In genomic region chr12:86999283-86999820, GRCm38 (mm10) we compare ENCODE assay signal across 10 mouse cellular contexts. TPM values are rescaled to one million over a fixed set of nuclear protein-coding genes. Genes with fewer than 3 reads are reported as not detected.
DNase-seq lines count a peak whose midpoint lies in the region; TF ChIP-seq lines count a peak whose summit lies in the region.
"Had no signal": no experiment of that assay in that cellular context is flagged by ENCODE, and none has a peak within 500 bp of the region (broad histone marks: within the 10 kb centered on the region; RNA-seq: fewer than 3 reads in every experiment).

No protein-coding gene starts in this region.

- H3K36me3 ChIP-seq in ES-E14 (ENCODE audit: control insufficient read depth, insufficient read depth, low read length, poor library complexity, severe bottlenecking): no peaks in the 10 kb centered on the region
- H3K36me3 ChIP-seq: midbrain, embryonic 12.5 days had no signal

- no peak overlapping the region for H3K4me3 ChIP-seq in left cerebral cortex, adult 2 months
- no peak overlapping the region for H3K4me3 ChIP-seq in ES-E14 (ENCODE audit: insufficient read depth in 1 of 2, low read depth in 1 of 2, low read length in 2 of 2, poor library complexity in 1 of 2, severe bottlenecking in 1 of 2)
- H3K4me3 ChIP-seq: midbrain, embryonic 12.5 days had no signal

- peaks cover 0 to 11% of the 10 kb centered on the region in 2 experiments; a peak in 1 of 4 replicates for H3K4me1 ChIP-seq in ES-E14 (ENCODE audit: control insufficient read depth in 2 of 2, insufficient read depth in 2 of 2, low read length in 2 of 2, poor library complexity in 1 of 2)

- H3K27ac ChIP-seq in left cerebral cortex, adult 2 months: no peak overlapping the region
- no peak overlapping the region for H3K27ac ChIP-seq in ES-E14 (ENCODE audit: insufficient read depth, low read depth, low read length, poor library complexity, severe bottlenecking)
- H3K27ac ChIP-seq: midbrain, embryonic 12.5 days had no signal

- in situ Hi-C loops in ES-E14 (cut with MboI; ENCODE audit: low sequenced_read_pairs in 2 of 2, unreplicated experiment in 2 of 2): no loop called here

- no peaks in the 10 kb centered on the region for H3K9me3 ChIP-seq in ES-E14 (ENCODE audit: control insufficient read depth, insufficient read depth, low read depth, low read length)
- H3K9me3 ChIP-seq: midbrain, embryonic 12.5 days had no signal

- H3K9ac ChIP-seq in ES-E14 (ENCODE audit: insufficient read depth, low read depth, low read length, poor library complexity, severe bottlenecking): no peak overlapping the region
- H3K9ac ChIP-seq: midbrain, embryonic 12.5 days had no signal

- peak; percentile 53 for TF ChIP-seq CTCF in left cerebral cortex, adult 2 months (IDR thresholded peaks at IDR 0.05)

- no peak for DNase-seq in left cerebral cortex, adult 2 months (ENCODE audit: extremely low spot score in 1 of 2, low spot score in 2 of 2)
- DNase-seq in left cerebral cortex, adult 11 months (ENCODE audit: low spot score): no peak
- DNase-seq in ES-E14 (ENCODE audit: low read depth, low spot score) (no peak), adipocyte (ENCODE audit: low spot score) (peak; percentile 88)
- DNase-seq in heart, postnatal 14 days: peak; percentile 30 to 66
- no peak for DNase-seq in urinary bladder, postnatal 14 days (ENCODE audit: low spot score)
- no peak for DNase-seq in kidney, postnatal 36 days
- DNase-seq in layer of hippocampus, adult 9-11 months: no peak
- DNase-seq: adrenal gland, adult 8-10 months had no signal

- intact Hi-C loops in left cerebral cortex, adult 2 months (cut with DNase I): no loop called here
- intact Hi-C loops in heart, postnatal 14 days (cut with DNase I): no loop called here

TF ChIP-seq in ES-E14, 5 proteins besides CTCF, POLR2A, EP300 and RAD21:
- TF ChIP-seq MAFK (IDR thresholded peaks at IDR 0.05; ENCODE audit: insufficient read depth, low read depth, low read length) (no peak), ZC3H11A (IDR thresholded peaks at IDR 0.05; ENCODE audit: borderline replicate concordance, low read depth, low read length) (0 out of 2 replicates have a peak, but pooled peaks have one; percentile 13)

RNA-seq across cellular contexts. Expression of gene Zdhhc22, which starts 9.1 kb away (rescaled TPM):
- 10 to 100 TPM; 59.1 to 61.3 TPM for total RNA-seq in left cerebral cortex, adult 2 months (2021)
- not detected in 2 replicates for total RNA-seq in ES-E14 (2012; rRNA removed)
- not detected for total RNA-seq in heart, postnatal 14 days (2021)

RNA-seq across cellular contexts. Expression of gene Tmem63c, which starts 21.8 kb away (rescaled TPM):
- total RNA-seq in left cerebral cortex, adult 2 months (2021): 10 to 100 TPM; 41.7 to 43.8 TPM
- total RNA-seq in ES-E14 (2012; rRNA removed): 1.9 and 2.2 TPM in 2 replicates
- total RNA-seq in heart, postnatal 14 days (2021): under 1 TPM in 1 of 2 experiments, not detected in 1; 0.07 TPM

RNA-seq across cellular contexts. Expression of gene Cipc, which starts 52.5 kb away (rescaled TPM):
- 10 to 100 TPM; 79.8 to 91.6 TPM for total RNA-seq in left cerebral cortex, adult 2 months (2021)
- total RNA-seq in ES-E14 (2012; rRNA removed): 26.5 and 27.6 TPM in 2 replicates
- 10 to 100 TPM; 44.2 to 45.6 TPM for total RNA-seq in heart, postnatal 14 days (2021)

Comparison
In these comparisons a context has a peak if more than half of its experiments do, and no peak if none do; other contexts are left out.
1. DNase-seq: peak in adipocyte (single experiment) and heart, postnatal 14 days (2 of 2); none in left cerebral cortex, adult 2 months (0 of 2), left cerebral cortex, adult 11 months (single experiment), ES-E14 (single experiment), urinary bladder, postnatal 14 days (single experiment), kidney, postnatal 36 days (0 of 2) and layer of hippocampus, adult 9-11 months (single experiment).
2. RNA of gene Zdhhc22, which starts 9.1 kb away (total RNA-seq): 59.1 to 61.3 TPM in left cerebral cortex, adult 2 months; not detected in ES-E14 and not detected in heart, postnatal 14 days; every median in the first group is over 10 times any median in the second.
3. RNA of gene Tmem63c, which starts 21.8 kb away (total RNA-seq): 41.7 to 43.8 TPM in left cerebral cortex, adult 2 months; 1.9 to 2.2 TPM in ES-E14 and 0.07 TPM in heart, postnatal 14 days; every median in the first group is over 10 times any median in the second.